Mouse (Mus musculus) ES-E14 (cell line): ENCODE data around the gene Celf5.

Experiments used
- HCFC1 ChIP-seq: IDR thresholded peaks from 2 replicates; pipeline ENCODE4 v1.6.1; 2012; ENCODE audit warnings: low read length, inconsistent platforms, borderline replicate concordance; ENCODE audit not compliant: insufficient read depth
- ZC3H11A ChIP-seq: IDR thresholded peaks from 2 replicates; pipeline ENCODE4 v1.6.1; 2012; ENCODE audit warnings: low read depth, mild to moderate bottlenecking, inconsistent platforms, low read length, borderline replicate concordance
- ZNF384 ChIP-seq: IDR thresholded peaks from 2 replicates; pipeline ENCODE4 v1.6.1; 2012; ENCODE audit warnings: low read depth, low read length, inconsistent platforms

DNA sequence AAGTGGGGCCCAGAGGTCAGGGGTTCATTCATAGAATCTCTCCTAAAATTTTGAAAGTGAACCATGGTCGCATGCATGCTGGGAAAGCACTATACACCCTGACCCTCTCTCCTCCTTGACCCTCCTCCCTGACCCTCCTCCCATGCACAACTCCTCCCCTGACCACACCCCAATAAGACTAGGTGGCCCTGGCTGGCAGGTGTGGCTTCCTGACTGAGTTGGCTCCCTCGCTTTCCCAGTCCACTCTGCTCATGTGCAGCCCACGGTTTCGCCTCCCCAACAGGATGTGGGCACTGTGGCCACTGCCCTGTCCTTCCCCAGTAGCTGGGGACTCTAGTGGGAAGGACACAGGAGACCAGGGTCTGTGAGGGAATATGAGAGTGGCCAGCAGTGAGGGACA is 72.2 kb downstream of the Celf5 start:
- TF ChIP-seq ZNF384 (no peak), HCFC1 (no peak), ZC3H11A (no peak)
